Mouse (Mus musculus) lung, embryonic 15.5 days (tissue): ENCODE data around the gene Hopx. TPM values are rescaled to one million over a fixed set of nuclear protein-coding genes. Genes with fewer than 3 reads are reported as not detected.

Source experiments
- ATAC-seq: fragments of 200-750 bp; cut with Nextera tagmentation; 2 replicates; pipeline ENCODE4 v1.8.0; 2017; ENCODE audit warnings: moderate number of reproducible peaks, borderline replicate concordance; ENCODE audit not compliant: low FRiP score, low TSS enrichment; ENCODE audit errors: extremely low read depth
- H3K27ac ChIP-seq: fragments of 300-500 bp; sonication (generic); 2 replicates; pipeline ENCODE4 v1.5.1; 2015; ENCODE audit warnings: moderate library complexity, mild to moderate bottlenecking, inconsistent platforms
- H3K27me3 ChIP-seq: fragments of 300-500 bp; sonication (generic); 2 replicates; pipeline ENCODE4 v1.6.1; 2015; ENCODE audit warnings: inconsistent platforms
- H3K36me3 ChIP-seq: fragments of 300-500 bp; sonication (generic); 2 replicates; pipeline ENCODE4 v1.6.1; 2015; ENCODE audit warnings: inconsistent platforms
- H3K4me1 ChIP-seq: fragments of 300-500 bp; sonication (generic); 2 replicates; pipeline ENCODE4 v1.6.1; 2015; ENCODE audit warnings: inconsistent platforms
- H3K4me2 ChIP-seq: fragments of 300-500 bp; sonication (generic); 2 replicates; pipeline ENCODE4 v1.6.1; 2015; ENCODE audit warnings: inconsistent platforms, mild to moderate bottlenecking, moderate library complexity
- H3K4me3 ChIP-seq: fragments of 300-500 bp; sonication (generic); 2 replicates; pipeline ENCODE4 v1.5.1; 2015; ENCODE audit warnings: mild to moderate bottlenecking, inconsistent platforms
- H3K9ac ChIP-seq: fragments of 300-500 bp; sonication (generic); 2 replicates; pipeline ENCODE4 v1.6.1; 2015; ENCODE audit warnings: inconsistent platforms
- H3K9me3 ChIP-seq: fragments of 300-500 bp; sonication (generic); 2 replicates; pipeline ENCODE4 v1.6.1; 2016; ENCODE audit warnings: inconsistent platforms
- WGBS: fragments of 180-500 bp; shearing (Covaris S2); methylation state at CpG from one replicate; pipeline ENCODE4 v1.1.7; 2015; 5-methylcytosine and 5-hydroxymethylcytosine counted together
- polyA plus RNA-seq: library from polyadenylated mRNA; unstranded; fragments of >200 nt; fragmentation: Nextera tagmentation; extraction: Ambion mirVana; gene quantifications from 2 replicates; pipeline ENCODE4 v1.2.1, GENCODE M21; 2015

Hopx gene
- polyA plus RNA-seq = 6.4 and 7.9 TPM in 2 replicates

DNA sequence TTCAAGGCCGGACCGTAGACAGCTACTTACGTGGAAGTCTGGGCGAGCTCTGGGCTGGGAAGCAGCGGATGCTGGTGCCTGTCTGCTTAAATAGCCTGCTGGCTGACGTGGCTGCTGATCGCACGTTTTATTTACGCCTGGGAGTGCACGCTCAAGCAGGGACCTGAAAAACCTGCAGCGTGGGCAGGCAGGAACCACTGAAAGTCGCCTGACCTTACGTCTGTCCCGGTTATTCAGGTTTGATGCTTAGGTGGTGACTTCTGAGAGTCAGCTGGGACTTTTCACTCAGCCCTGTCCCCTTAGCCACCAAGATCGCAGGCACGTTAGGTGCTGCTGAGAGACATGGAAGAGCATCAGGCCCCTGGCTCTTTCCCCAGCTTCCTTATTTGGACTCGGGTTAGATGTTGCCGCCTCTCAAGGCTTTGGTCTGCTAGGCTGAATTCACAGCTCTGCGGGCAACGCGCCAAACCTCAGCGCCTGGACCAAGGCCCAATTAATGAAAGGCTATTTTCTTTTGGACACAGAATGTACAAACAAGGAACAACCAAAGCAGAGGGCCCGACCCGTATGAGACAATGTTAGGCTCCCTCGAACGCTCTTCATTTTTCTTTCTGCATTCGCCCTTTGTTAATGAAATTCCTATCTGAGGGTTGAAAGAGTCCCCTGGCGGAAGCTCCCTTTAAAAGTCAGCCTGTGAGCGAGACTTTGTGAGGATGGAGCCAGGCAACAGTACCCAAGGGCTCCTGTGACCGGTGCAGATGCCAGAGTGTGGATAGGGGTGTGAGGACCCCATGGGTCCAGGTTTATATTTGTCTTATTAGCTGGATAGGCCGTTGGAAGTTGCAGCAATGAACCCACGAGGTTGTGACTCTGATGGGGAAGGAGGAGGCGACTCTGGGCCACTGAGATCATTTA is at the start of gene Hopx:
Gene Hopx, minus strand, starts transcription at position 305 of the 915 bp plus-strand sequence.
- Histone ChIP-seq H3K9ac (no peak within 1 kb of the TSS), H3K4me3 (no peak within 1 kb of the TSS)
- peak; percentile 82 for ATAC-seq

DNA sequence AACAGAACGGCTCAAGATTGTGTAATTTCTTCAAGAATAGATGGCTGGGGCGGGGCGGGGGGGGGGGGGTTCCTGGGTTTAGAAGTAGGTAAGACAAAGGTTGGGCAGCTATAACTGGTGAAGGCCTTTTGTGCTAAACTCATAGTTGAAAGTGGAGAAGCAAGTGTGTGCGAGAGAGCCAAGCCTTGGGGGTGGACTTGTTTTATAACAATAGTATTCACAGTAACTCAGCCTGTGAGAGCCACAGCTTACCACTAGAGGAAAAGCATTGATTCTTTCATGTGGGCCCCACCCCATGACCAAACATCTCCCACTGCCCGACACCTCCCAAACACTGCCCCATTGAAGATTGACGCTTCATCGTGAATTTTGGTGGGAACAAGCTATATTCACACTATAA is 48.7 kb upstream of the Hopx start:
- Histone ChIP-seq H3K4me1 (peaks cover 4% of the 10 kb centered on the region), H3K9ac (no peak overlapping the region), H3K36me3 (no peaks in the 10 kb centered on the region), H3K27ac (no peak overlapping the region), H3K27me3 (no peaks in the 10 kb centered on the region), H3K4me2 (no peak overlapping the region), H3K9me3 (no peaks in the 10 kb centered on the region), H3K4me3 (no peak overlapping the region)
- 74% methylated on average over 7 of the region's 7 CpGs for WGBS
- no peak for ATAC-seq

More for the DNA sequence above, at the start of gene Hopx:
- Histone ChIP-seq H3K36me3 (no peaks in the 10 kb centered on the region), H3K9me3 (no peaks in the 10 kb centered on the region), H3K27me3 (no peaks in the 10 kb centered on the region), H3K4me1 (peaks cover 33% of the 10 kb centered on the region), H3K4me2 (peak within 1 kb of the TSS; percentile 44), H3K27ac (peak within 1 kb of the TSS; percentile 69)
- 21% methylated on average over 33 of the region's 33 CpGs for WGBS

DNA sequence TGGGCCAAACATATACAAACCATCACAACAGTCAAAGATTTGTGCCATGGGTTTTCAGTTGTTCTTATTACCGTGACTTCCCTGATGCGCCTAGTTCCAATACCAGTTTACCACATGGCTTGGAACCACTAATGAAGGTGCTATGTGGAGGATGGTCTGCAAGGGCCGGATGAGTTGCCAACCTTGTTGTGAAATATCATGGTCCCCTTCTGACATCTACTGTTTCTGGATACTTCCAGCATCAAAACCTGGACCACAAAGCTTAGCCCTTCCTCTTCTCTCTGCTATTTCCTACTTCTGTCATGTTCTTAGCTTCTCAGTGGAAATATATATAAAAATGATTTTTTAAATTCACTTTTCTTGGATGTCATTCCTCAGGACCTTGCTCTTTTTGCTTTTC is 47.6 kb upstream of the Hopx start:
- Histone ChIP-seq H3K4me2 (no peak overlapping the region), H3K4me1 (peaks cover 10% of the 10 kb centered on the region), H3K9ac (no peak overlapping the region), H3K9me3 (no peaks in the 10 kb centered on the region), H3K27me3 (no peaks in the 10 kb centered on the region), H3K27ac (no peak overlapping the region), H3K4me3 (no peak overlapping the region), H3K36me3 (no peaks in the 10 kb centered on the region)
- no peak for ATAC-seq
- WGBS = 88% methylated on average over 3 of the region's 3 CpGs

DNA sequence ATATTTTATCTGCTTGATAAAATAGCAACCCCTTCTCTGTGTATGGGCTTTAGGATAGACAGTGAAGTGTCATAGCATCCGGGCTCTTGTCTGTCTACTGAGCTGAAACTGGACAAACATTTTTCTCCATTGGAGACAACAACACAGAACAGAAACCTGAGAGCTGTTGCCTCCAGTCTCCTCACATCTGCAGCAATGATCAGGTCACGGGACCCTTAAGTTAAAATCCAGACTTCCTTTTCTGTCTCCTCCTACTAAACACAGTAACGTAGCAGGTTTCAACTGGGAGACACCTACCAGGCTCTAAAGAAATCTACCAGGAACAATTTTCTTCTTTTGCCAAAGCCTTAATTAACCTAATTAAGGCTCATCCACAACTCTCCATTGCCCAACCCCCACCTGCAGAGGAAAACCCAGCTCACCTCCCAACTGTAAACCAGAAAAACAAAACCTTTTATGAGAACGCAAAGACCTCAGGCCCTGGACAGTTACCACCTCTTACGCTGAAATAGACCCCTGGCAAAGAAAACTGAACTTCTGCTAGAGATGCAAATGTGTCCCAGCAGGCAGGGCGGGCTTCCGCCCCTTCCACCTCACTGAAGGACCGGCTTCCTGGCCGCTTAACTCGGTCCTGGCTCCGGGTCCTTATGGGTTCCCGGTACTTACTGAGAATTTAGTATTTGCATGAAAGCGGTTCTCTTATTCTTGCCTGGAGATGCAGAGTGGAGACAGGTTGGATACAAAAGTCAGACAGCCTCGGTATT is 43.0 kb upstream of the Hopx start:
- no peaks in the 10 kb centered on the region for H3K27me3 ChIP-seq
- no peak overlapping the region for H3K9ac ChIP-seq
- no peak overlapping the region for H3K4me2 ChIP-seq
- H3K27ac ChIP-seq = no peak overlapping the region
- WGBS = 47% methylated on average over 14 of the region's 14 CpGs
- H3K4me3 ChIP-seq = no peak overlapping the region
- no peaks in the 10 kb centered on the region for H3K36me3 ChIP-seq
- no peaks in the 10 kb centered on the region for H3K9me3 ChIP-seq
- peaks cover 29% of the 10 kb centered on the region for H3K4me1 ChIP-seq
- no peak for ATAC-seq

DNA sequence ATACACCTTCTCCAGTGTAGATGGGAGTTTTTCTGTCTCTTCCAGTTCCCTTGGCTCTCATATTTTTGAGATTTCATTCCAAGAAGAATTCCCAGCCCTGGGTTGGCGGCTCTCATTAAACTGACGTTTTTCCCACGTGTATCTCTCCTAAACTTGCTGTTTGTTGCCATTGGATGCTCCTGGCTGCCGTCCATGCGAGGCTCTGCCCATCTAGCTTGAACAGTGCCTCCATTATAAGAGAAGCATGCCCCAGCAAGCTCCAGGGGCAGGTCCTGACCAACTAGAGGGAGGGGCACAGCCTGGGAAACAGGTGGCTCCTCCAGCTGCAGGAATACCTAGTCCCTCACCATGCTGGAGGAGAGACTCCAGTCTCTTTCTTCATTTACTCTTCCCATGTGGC is 42.0 kb upstream of the Hopx start:
- H3K4me2 ChIP-seq = no peak overlapping the region
- WGBS = 54% methylated on average over 5 of the region's 5 CpGs
- H3K27ac ChIP-seq = no peak overlapping the region
- H3K4me3 ChIP-seq = no peak overlapping the region
- no peaks in the 10 kb centered on the region for H3K36me3 ChIP-seq
- peaks cover 29% of the 10 kb centered on the region for H3K4me1 ChIP-seq
- no peaks in the 10 kb centered on the region for H3K9me3 ChIP-seq
- ATAC-seq = no peak
- H3K9ac ChIP-seq = no peak overlapping the region
- H3K27me3 ChIP-seq = no peaks in the 10 kb centered on the region

DNA sequence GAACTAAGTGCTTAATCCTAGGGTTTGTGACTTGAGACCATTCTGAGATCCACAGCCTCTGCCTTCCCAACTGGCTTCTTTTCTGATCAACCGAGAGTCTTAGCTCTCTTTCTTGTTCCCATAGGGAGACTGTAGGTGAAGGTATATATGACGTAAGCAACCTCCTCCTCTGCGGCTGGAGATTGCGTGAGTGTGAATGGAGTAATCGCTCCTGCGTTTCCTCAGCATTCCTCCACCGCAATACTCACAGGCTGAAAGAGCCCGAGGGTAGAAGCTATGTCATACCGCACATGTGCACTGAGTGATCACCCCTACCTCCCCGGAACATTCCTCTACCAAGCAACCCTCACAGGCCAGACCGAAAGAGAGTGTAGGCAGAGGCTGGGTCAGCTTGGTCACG is 40.6 kb upstream of the Hopx start:
- Histone ChIP-seq H3K4me1 (peaks cover 29% of the 10 kb centered on the region), H3K9me3 (no peaks in the 10 kb centered on the region), H3K9ac (no peak overlapping the region), H3K4me2 (no peak overlapping the region), H3K36me3 (no peaks in the 10 kb centered on the region), H3K27ac (peak overlapping the region; percentile 85), H3K4me3 (no peak overlapping the region), H3K27me3 (no peaks in the 10 kb centered on the region)
- no peak for ATAC-seq
- WGBS = 75% methylated on average over 12 of the region's 12 CpGs

DNA sequence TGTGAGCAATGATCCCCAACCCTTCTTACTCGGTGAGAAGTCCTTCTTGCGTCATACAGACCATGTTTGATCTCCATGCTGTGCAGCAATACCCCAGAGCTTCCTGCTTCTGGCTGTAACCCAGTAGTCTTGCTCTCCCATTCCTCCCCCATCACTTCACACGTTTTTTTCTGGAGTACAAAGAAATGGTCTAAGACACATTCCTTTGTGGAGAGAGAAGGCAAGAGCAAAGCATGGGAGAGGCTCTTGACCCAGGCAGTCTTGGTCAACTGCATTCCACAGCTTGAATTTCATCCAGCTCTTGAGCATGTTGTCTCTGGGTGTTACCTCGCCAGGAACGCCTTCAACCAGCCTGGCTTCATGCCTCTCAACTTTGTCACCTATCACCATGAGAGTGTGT is 39.9 kb upstream of the Hopx start:
- 28% methylated on average over 5 of the region's 5 CpGs for WGBS
- Histone ChIP-seq H3K4me3 (no peak overlapping the region), H3K4me2 (no peak overlapping the region), H3K27me3 (no peaks in the 10 kb centered on the region), H3K36me3 (no peaks in the 10 kb centered on the region), H3K9ac (no peak overlapping the region), H3K9me3 (no peaks in the 10 kb centered on the region), H3K27ac (peak overlapping the region; percentile 85), H3K4me1 (peaks cover 29% of the 10 kb centered on the region)
- ATAC-seq = peak; percentile 80

DNA sequence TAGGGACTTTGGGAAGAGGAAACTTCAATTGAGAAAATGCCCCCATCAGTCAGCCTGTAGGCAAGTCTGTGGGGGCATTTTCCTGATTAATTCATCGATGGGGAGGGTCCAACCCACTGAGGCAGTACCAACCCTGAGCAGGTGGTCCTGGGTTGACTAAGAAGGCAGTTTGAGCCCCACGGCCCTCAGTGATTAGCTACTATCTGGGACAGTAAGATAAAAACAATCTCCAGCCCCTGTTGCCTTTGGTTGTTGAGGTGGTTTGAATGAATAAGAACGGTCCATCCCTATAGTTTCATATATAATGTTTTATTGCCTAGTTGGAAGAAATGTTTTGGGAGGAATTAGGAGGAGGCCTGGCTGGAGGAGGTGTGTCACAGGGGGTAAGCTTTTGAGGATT is 36.8 kb upstream of the Hopx start:
- Histone ChIP-seq H3K4me2 (no peak overlapping the region), H3K4me3 (no peak overlapping the region), H3K27me3 (no peaks in the 10 kb centered on the region), H3K4me1 (peaks cover 19% of the 10 kb centered on the region), H3K27ac (peak overlapping the region; percentile 76), H3K36me3 (no peaks in the 10 kb centered on the region), H3K9ac (no peak overlapping the region), H3K9me3 (no peaks in the 10 kb centered on the region)
- WGBS = 81% methylated on average over 3 of the region's 3 CpGs
- ATAC-seq = no peak

- peak; percentile 73 for ATAC-seq
- Histone ChIP-seq H3K4me1 (peaks cover 19% of the 10 kb centered on the region), H3K4me3 (no peak overlapping the region), H3K27me3 (no peaks in the 10 kb centered on the region), H3K9me3 (no peaks in the 10 kb centered on the region), H3K36me3 (no peaks in the 10 kb centered on the region), H3K27ac (peak overlapping the region; percentile 76), H3K4me2 (no peak overlapping the region), H3K9ac (no peak overlapping the region)
- WGBS = 22% methylated on average over 7 of the region's 7 CpGs
Observed at GRCm38 (mm10) chr5:77151075-77151474, 36.2 kb upstream of the Hopx start.

DNA sequence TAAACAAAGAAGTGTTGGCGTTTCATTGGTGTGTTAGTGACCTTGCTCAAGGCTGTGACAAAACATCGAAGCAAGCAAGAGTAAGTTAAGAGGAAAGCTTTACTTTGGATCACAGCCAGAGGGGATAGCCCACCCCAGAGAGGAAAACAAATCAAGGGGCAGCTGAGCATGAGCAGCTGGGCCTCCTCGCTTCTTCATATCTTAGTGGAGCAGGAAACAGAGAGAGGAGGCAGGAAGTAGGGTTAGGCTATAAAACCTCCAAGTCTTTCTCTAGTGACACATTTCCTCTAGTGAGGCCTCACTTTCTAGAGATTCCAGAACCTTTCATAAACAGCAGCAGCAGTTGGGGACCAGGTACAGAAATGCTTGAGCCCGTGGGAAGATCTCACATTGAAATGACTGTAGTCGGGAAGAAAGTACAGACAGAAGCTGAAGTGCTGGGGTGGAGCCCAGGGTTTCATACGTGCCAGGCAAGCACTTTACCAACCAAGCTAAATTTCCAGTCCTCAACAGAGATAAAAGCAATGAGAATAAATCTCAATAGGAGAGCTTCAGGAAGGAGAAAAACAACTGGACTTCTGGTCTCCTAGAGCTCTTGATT is 33.2 kb upstream of the Hopx start:
- H3K4me2 ChIP-seq = no peak overlapping the region
- no peaks in the 10 kb centered on the region for H3K36me3 ChIP-seq
- H3K9ac ChIP-seq = no peak overlapping the region
- H3K4me3 ChIP-seq = no peak overlapping the region
- no peaks in the 10 kb centered on the region; the same call in 1 of the 2 replicates for H3K4me1 ChIP-seq
- H3K27ac ChIP-seq = peak overlapping the region; percentile 46
- WGBS = 39% methylated on average over 6 of the region's 6 CpGs
- H3K27me3 ChIP-seq = no peaks in the 10 kb centered on the region
- no peak for ATAC-seq
- no peaks in the 10 kb centered on the region for H3K9me3 ChIP-seq

- H3K27ac ChIP-seq = no peak overlapping the region
- no peaks in the 10 kb centered on the region for H3K27me3 ChIP-seq
- no peak overlapping the region for H3K4me3 ChIP-seq
- H3K36me3 ChIP-seq = no peaks in the 10 kb centered on the region
- no peak overlapping the region for H3K9ac ChIP-seq
- no peaks in the 10 kb centered on the region; the same call in 1 of the 2 replicates for H3K4me1 ChIP-seq
- no peak overlapping the region for H3K4me2 ChIP-seq
- WGBS = 81% methylated on average over 4 of the region's 4 CpGs
- no peaks in the 10 kb centered on the region for H3K9me3 ChIP-seq
- no peak for ATAC-seq
Observed at GRCm38 (mm10) chr5:77146459-77147170, 31.7 kb upstream of the Hopx start.
